Comparison of ENCODE assay signal across 14 mouse cellular contexts in the genomic region with DNA sequence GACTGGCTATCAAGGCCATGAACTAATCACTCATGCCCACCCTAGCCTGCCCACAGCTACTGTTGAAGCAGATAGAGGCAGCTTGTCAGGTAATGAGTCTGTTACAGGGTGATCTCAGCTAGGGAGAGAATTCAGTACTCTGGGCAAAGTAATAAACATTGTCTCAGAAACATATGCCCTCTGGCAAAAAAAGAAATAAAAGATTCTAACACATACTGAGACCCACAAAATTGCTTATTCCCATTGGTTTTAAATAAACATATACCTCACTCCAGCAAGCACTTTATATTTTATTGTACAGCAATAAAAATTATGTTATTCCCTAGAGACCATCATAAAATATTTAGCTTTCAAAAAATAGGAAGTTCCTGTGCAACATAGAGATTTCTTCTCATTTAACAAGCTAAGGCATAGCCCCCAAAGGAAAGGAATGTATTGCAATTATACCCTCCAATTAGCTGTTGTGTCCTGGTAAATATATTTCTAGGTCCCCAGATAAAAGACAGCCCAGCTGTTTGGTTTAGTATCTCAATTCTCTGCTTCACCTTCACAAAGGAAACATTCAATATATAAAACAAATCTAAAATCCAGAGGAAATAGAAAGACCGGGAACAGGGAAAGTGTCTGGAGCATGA.
"Had no signal": no experiment of that assay in that cellular context is flagged by ENCODE, and none has a peak within 500 bp of the region (broad histone marks: within the 10 kb centered on the region; RNA-seq: fewer than 3 reads in every experiment).

No protein-coding gene starts in this region.

- H3K27me3 ChIP-seq: liver, embryonic 15.5 days; midbrain, embryonic 12.5 days; neural tube, embryonic 12.5 days had no signal

- H3K9ac ChIP-seq: liver, embryonic 15.5 days; midbrain, embryonic 12.5 days; neural tube, embryonic 12.5 days had no signal

- ATAC-seq: lung, postnatal 0 days had no signal

- H3K4me3 ChIP-seq: liver, embryonic 15.5 days; midbrain, embryonic 12.5 days; myocyte; neural tube, embryonic 12.5 days had no signal

- H3K36me3 ChIP-seq: liver, embryonic 15.5 days; midbrain, embryonic 12.5 days; neural tube, embryonic 12.5 days had no signal

- H3K4me1 ChIP-seq: liver, embryonic 15.5 days; midbrain, embryonic 12.5 days; neural tube, embryonic 12.5 days had no signal

- DNase-seq: kidney, adult 18-20 months; kidney, postnatal 10 days; left cerebral cortex, postnatal 4 days; lung, adult 2 months; lung, postnatal 4 days; right cerebral cortex, adult 18-20 months; right cerebral cortex, postnatal 25 days; thymus, postnatal 36 days had no signal

- H3K4me2 ChIP-seq: liver, embryonic 11.5 days; liver, embryonic 15.5 days; midbrain, embryonic 12.5 days; neural tube, embryonic 12.5 days had no signal

- H3K9me3 ChIP-seq: liver, embryonic 15.5 days; midbrain, embryonic 12.5 days; neural tube, embryonic 12.5 days had no signal

- H3K27ac ChIP-seq: liver, embryonic 15.5 days; midbrain, embryonic 12.5 days; neural tube, embryonic 12.5 days had no signal
